Mouse (Mus musculus): ENCODE data around the gene Tspan1. TPM values are rescaled to one million over a fixed set of nuclear protein-coding genes. Genes with fewer than 3 reads are reported as not detected.

The Tspan1 gene
- polyA plus RNA-seq, 1 experiment from 2014 or later = 0.22 TPM

DNA sequence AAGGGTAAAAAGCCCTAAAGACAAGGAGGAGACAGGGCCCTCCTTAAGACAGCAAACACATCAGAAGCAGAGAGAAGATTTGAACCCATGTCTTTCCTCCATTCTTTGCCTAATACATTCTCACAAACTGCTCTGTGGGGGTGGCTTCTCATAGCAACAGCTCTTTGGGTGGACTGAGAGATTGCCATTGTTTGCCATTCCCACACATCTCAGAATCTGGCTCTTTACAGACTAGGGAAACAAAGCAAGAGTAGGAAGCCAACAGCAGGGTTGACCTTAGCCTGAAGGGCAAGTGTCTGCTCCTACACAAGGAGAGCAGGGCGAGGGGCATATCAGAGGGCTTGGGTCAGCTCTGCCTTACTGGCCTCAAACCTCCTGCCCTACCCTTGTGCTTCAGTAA is 25.7 kb downstream of the Tspan1 start:
- H3K27me3 ChIP-seq = peaks cover 13% of the 10 kb centered on the region; the same call in 1 of the 2 replicates
- 82% methylated on average over 1 of the region's 1 CpGs for WGBS
- no peak overlapping the region for H3K27ac ChIP-seq
- H3K36me3 ChIP-seq (replicated peaks) = no peaks in the 10 kb centered on the region
- H3K4me3 ChIP-seq (replicated peaks) = no peak overlapping the region
- no peak for ATAC-seq (ENCODE audit: low FRiP score)
- no peaks in the 10 kb centered on the region for H3K9me3 ChIP-seq
- no peak overlapping the region for H3K9ac ChIP-seq
- H3K4me1 ChIP-seq = peaks cover 19% of the 10 kb centered on the region
- no peak overlapping the region for H3K4me2 ChIP-seq

DNA sequence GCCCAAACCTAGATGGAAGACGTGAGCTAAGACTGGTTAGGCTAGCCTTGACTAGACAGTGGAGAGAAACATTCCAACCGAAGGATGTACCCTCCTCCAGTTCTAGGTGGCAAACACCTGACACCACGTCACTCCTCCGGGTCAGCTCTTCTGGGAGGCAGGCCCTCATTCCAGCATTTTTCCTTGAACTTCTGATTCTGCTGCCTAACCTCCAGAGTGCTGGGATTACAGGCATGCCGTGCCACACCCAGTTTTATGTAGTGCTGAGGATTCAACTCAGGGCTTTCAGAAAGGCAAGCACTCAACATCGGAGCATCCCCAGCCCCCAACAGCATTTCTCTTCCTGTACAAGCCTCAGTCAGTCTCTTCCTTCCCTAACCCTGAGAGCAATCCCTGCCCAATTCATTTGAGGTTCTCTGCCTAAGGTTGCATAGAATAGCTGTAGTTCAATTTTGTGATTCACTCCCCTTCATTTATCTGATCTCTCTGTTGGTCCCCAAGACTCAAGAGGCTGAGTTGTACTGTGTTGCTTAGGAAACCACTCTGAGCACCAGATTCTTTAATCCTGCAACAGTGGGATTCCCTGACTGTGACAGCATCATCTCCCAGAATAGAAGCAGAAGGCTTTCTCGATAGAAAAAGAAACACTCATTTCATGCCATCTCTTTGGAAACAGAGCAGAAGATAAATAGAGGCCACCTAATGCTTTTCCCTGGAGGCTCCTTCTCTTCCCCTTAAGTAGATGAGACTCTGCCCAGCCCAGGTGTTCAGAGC is 26.4 kb downstream of the Tspan1 start:
- ATAC-seq (ENCODE audit: low FRiP score) = no peak
- Histone ChIP-seq H3K9me3 (no peaks in the 10 kb centered on the region), H3K4me1 (peaks cover 21% of the 10 kb centered on the region), H3K27ac (no peak overlapping the region), H3K9ac (no peak overlapping the region), H3K4me2 (no peak overlapping the region), H3K27me3 (peaks cover 13% of the 10 kb centered on the region; the same call in 1 of the 2 replicates), H3K36me3 (replicated peaks) (no peaks in the 10 kb centered on the region), H3K4me3 (replicated peaks) (no peak overlapping the region)
- 86% methylated on average over 7 of the region's 7 CpGs for WGBS

DNA sequence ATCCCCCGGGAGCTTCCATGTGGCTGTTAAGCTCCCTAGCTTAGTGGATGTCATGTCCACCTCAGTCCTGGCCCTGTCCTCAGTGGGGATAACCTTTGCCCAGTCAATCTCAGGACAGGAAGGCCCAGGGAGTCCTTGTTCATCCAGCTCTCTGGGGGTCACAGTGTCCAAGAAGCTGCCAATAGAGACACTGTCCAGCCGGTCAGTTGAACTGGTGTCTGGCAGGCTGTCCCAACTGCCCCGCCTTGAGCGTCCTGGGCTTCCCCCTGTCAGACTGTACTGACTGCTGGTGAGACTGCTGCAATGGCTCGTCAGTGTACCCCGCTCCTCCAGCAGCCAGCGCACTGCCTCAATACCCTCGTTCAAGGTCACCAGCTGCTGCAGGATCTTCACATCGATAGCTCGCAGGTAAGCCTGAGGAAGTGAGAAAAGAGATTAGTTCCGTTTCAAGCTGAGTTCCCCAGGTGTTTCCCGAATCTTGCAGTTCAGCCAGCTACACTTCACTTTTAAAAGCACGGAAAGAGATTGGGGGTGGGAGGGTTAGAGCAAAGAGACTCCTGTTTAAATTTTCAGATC is 29.9 kb downstream of the Tspan1 start:
- Histone ChIP-seq H3K27me3 (no peaks in the 10 kb centered on the region), H3K4me2 (no peak overlapping the region), H3K9me3 (no peaks in the 10 kb centered on the region), H3K9ac (no peak overlapping the region), H3K4me3 (replicated peaks) (no peak overlapping the region), H3K36me3 (replicated peaks) (no peaks in the 10 kb centered on the region), H3K4me1 (peaks cover 8% of the 10 kb centered on the region; the same call in 1 of the 2 replicates), H3K27ac (no peak overlapping the region)
- ATAC-seq (ENCODE audit: low FRiP score) = no peak
- WGBS = 54% methylated on average over 13 of the region's 13 CpGs

DNA sequence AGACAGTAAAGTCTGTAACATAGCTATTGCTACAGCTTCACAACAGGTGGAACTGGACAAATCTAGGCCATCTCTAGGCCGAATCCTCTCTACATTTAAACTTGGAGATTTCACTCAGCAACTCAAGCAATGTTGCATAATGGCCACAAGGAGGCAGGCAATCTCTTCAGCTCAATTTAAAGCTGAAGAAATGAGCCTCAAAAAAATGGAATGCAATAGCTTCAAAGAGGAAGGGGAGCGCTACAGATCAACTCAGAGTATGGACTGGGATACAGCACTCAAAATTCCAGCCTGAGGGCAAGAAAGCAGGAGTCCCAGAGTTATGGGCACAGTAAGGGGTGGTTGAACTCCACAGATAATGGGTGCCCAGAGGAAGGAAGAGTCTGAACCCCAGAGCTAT is 32.4 kb downstream of the Tspan1 start:
- H3K4me3 ChIP-seq (replicated peaks) = no peak overlapping the region
- H3K36me3 ChIP-seq (replicated peaks) = 0 out of 2 replicates have a peak, but pooled peaks cover 5% of the 10 kb centered on the region
- WGBS = 45% methylated on average over 2 of the region's 2 CpGs
- H3K4me1 ChIP-seq = peaks cover 5% of the 10 kb centered on the region; the same call in 1 of the 2 replicates
- no peak for ATAC-seq (ENCODE audit: low FRiP score)
- H3K9ac ChIP-seq = no peak overlapping the region
- no peak overlapping the region for H3K4me2 ChIP-seq
- no peak overlapping the region for H3K27ac ChIP-seq
- H3K27me3 ChIP-seq = no peaks in the 10 kb centered on the region
- H3K9me3 ChIP-seq = no peaks in the 10 kb centered on the region

DNA sequence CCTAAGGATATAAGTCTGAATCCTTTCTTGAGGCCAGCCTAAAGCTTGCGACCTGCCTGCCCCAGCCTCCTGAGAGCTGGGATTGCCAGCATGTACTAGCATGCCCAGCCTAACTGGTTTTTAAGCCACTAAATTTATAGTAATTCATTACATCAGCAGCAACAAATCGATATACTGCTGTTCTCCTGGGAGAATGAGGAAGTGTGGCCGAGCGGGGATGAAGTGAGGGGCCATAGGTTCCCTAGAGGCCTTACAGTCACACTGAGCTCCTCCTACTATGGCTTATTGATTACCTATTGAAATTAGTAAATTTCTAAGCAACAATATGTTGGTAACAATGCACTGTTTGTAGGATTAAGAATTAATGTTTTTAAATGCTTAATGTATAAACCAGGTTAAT is 34.3 kb downstream of the Tspan1 start:
- Histone ChIP-seq H3K27me3 (no peaks in the 10 kb centered on the region), H3K27ac (no peak overlapping the region), H3K9ac (no peak overlapping the region), H3K9me3 (no peaks in the 10 kb centered on the region), H3K4me2 (no peak overlapping the region), H3K36me3 (replicated peaks) (0 out of 2 replicates have a peak, but pooled peaks cover 5% of the 10 kb centered on the region), H3K4me1 (peaks cover 5% of the 10 kb centered on the region; the same call in 1 of the 2 replicates), H3K4me3 (replicated peaks) (no peak overlapping the region)
- ATAC-seq (ENCODE audit: low FRiP score) = no peak
- WGBS = 90% methylated on average over 4 of the region's 4 CpGs

DNA sequence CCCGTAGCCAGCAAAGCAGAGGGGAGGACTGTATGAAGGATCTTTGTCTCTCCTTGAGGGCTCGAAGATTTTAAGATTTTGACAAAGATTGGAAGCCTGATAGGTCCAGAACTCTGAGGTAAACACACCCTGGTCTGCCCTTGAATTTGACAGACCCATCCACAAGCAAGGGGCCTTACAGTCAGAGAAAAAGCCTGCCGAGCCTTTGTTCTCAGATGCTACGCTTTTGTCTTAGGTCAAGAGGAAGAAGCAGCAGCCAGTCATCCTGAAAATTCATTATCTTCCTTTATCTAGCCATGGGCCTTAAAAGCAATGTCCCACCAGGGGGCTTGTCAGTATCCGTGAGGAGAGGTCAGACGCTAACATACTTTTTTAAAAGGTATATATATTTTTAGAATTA is 39.4 kb downstream of the Tspan1 start:
- Histone ChIP-seq H3K36me3 (replicated peaks) (0 out of 2 replicates have a peak, but pooled peaks cover 5% of the 10 kb centered on the region), H3K9ac (no peak overlapping the region), H3K27ac (no peak overlapping the region), H3K4me3 (replicated peaks) (no peak overlapping the region), H3K27me3 (no peaks in the 10 kb centered on the region), H3K4me1 (peaks cover 15% of the 10 kb centered on the region), H3K4me2 (no peak overlapping the region), H3K9me3 (no peaks in the 10 kb centered on the region)
- ATAC-seq (ENCODE audit: low FRiP score) = no peak
- WGBS = 68% methylated on average over 6 of the region's 6 CpGs

DNA sequence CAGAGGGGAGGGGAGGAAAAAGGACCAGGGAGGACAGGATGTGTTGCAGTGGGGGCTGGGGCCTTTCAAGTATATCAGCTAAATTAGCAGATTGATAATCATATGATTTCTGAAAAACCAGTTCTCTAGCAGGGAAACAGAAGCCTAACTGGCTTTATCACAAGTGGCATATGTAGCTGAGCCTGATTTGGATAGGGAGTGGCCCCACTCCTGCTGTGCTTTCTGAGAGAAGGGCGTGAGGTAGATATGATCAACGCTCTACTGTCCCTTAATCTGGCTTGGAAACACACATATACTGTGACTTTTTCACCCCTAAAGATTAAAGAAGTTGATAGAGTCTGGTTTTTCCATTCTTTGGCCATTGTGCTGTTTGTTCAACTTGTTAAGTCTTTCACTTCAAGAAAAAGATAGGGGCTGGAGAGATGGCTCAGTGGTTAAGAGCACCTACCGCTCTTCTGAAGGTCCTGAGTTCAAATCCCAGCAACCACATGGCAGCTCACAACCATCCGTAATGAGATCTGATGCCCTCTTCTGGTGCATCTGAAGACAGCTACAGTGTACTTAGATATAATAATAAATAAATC is 41.5 kb downstream of the Tspan1 start:
- H3K4me1 ChIP-seq = peaks cover 26% of the 10 kb centered on the region
- H3K9me3 ChIP-seq = no peaks in the 10 kb centered on the region
- H3K27me3 ChIP-seq = no peaks in the 10 kb centered on the region
- no peak overlapping the region for H3K27ac ChIP-seq
- no peak overlapping the region for H3K4me3 ChIP-seq (replicated peaks)
- no peak for ATAC-seq (ENCODE audit: low FRiP score)
- no peak overlapping the region for H3K4me2 ChIP-seq
- no peak overlapping the region for H3K9ac ChIP-seq
- no peaks in the 10 kb centered on the region for H3K36me3 ChIP-seq (replicated peaks)
- WGBS = 95% methylated on average over 4 of the region's 4 CpGs

DNA sequence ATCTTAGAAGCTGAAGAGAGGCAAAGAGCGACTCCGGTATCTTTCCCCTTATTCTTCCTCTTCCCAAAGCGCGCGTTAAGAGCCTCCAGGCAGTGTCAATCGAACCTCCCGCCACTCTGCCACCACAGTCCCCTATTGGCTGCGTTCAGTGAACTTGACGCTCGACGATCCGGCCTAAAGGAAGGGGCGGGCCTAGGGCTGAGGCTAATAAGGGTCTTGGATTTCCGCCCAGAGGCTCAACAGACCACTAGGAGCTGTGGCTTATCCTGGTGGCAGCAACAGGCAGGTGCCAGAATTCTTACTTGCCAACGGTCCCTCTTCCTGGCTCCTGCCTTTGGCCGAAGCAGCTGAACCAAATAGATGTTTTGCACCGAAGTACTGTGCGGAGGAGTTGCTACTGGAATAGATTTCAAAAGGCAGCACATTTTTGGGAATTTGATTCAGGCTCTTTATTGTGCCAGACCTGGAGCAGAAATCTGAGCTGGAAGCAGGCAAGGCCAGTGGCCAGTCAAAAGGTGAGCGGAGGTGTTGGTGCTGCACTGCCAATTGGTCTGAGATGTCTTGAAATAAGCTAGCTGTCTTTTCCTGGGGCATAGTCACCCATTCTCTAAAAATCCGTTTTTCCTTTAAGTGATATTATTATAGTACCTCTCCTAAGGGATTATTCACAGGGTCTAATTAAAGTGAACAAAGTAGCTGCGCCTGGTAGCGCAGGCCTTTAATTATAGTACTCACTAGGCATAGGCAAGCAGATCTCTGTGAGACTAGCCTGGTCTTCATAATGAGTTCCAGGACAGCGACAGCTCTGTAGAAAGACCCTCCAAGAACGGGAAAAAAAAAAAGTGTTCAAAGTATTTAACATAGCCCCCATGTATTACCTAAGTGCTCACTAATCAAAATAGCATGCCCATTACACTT is 43.5 kb downstream of the Tspan1 start, which contains the start of the genes Rad54l and Pomgnt1:
Rad54l (minus strand) TSS at position 89 of the 918 bp plus-strand sequence.
Pomgnt1 (plus strand) TSS at position 239 of the 918 bp plus-strand sequence.
- Histone ChIP-seq H3K9ac (peak within 1 kb of the TSS; percentile 66), H3K36me3 (replicated peaks) (peaks cover 14% of the 10 kb centered on the region), H3K27ac (peak within 1 kb of the TSS; percentile 80), H3K4me1 (peaks cover 26% of the 10 kb centered on the region), H3K4me3 (replicated peaks) (peak within 1 kb of the TSS; percentile 61), H3K4me2 (peak within 1 kb of the TSS; percentile 68), H3K9me3 (no peaks in the 10 kb centered on the region), H3K27me3 (no peaks in the 10 kb centered on the region)
- ATAC-seq (ENCODE audit: low FRiP score) = peak; percentile 99
- WGBS = 1% methylated on average over 24 of the region's 24 CpGs

DNA sequence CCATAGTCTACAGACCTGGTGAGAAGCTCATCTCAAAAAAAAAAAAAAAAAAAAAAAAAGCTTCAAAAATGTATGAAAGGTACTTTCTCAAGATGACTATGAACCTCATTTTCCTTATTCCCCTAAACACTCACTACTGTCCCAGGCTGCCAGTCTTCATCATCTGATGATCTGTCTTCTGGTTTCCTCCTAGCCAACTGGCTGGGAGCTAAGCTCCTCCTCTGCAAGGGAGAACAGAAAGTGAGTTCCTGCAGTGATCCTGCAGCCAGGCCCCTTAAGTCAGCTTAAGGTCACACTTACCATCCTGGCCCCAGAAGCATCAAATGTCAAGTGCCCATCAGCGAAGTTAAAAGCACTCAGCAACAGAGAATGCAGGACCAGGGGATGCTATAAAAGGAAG is 44.6 kb downstream of the Tspan1 start:
- Histone ChIP-seq H3K27ac (no peak overlapping the region), H3K4me2 (peak overlapping the region; percentile 68), H3K9ac (peak overlapping the region; percentile 66), H3K4me1 (peaks cover 26% of the 10 kb centered on the region), H3K9me3 (no peaks in the 10 kb centered on the region), H3K4me3 (replicated peaks) (peak overlapping the region; percentile 61), H3K36me3 (replicated peaks) (peaks cover 22% of the 10 kb centered on the region), H3K27me3 (no peaks in the 10 kb centered on the region)
- WGBS = 0% methylated on average over 1 of the region's 1 CpGs
- ATAC-seq (ENCODE audit: low FRiP score) = no peak
